In the genomic region with DNA sequence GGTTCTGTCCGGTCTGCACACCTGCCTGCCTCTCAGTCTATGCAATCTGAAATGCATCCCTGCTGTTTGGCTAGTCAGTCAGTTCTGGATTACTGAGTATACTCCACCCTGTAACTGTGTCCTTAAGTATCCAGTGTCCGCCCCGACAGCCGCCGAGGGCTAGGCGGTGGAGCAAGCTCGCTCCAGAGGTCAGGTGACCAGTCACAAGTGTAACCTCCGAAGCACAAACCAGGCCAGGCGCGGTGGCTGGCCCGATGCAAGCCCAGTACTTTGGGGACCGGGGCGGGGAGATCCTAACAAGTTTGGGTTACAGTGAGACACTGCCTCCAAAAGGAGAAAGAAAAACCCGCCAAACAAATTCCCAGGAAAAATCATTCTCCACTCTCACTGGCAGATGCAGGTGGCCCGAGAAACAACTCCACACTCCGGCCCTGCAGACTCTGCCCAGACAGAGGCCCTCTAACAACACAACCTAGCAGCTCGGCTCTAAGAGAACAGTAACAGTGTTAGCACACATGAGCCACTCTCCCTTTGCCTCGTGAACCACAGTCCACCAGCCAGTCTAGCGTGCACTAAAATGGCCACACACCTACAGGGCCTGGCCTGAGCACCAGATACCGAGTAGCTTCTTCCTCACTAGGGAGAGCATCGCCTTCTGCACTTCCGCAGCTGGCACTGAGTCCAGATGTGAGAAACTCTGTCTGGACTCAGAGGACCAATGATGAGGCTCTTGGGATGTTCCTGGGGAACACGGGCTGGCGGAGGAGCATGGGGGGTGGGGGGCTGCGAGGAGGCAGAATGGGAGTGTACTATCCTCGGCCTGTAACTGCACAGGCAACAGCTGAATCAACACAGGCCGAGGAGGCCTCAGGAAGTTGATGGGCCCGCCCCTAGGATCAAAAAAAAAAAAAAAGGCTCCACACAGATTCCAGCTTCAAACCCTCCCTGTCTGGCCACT, we compare ENCODE assay signal across 8 mouse cellular contexts. TPM values are rescaled to one million over a fixed set of nuclear protein-coding genes. Genes with fewer than 3 reads are reported as not detected.
DNase-seq lines count a peak whose midpoint lies in the region; ATAC-seq and TF ChIP-seq lines count a peak whose summit lies in the region.

No protein-coding gene starts in this region.

- H3K4me1 ChIP-seq in hindbrain, postnatal 0 days (ENCODE audit: insufficient read depth, low read length), result peaks cover 46% of the 10 kb centered on the region
- peaks cover 96% of the 10 kb centered on the region for H3K4me1 ChIP-seq in liver, embryonic 13.5 days (replicated peaks)
- peaks cover 45% of the 10 kb centered on the region for H3K4me1 ChIP-seq in small intestine, adult 2 months (ENCODE audit: control insufficient read depth, insufficient read depth, insufficient read length, low read length)

- no peaks in the 10 kb centered on the region for H3K9me3 ChIP-seq in hindbrain, postnatal 0 days (ENCODE audit: low read length)
- H3K9me3 ChIP-seq in liver, embryonic 13.5 days (replicated peaks), result no peaks in the 10 kb centered on the region

- 61% methylated on average over 28 of the region's 28 CpGs for WGBS in hindbrain, postnatal 0 days
- WGBS in liver, embryonic 13.5 days (ENCODE audit: insufficient replicate concordance), result 62% methylated on average over 28 of the region's 28 CpGs
- WGBS in small intestine, adult 2 months, result 52% methylated on average over 28 of the region's 28 CpGs

- H3K4me3 ChIP-seq in hindbrain, postnatal 0 days (ENCODE audit: low read length), result no peak overlapping the region
- H3K4me3 ChIP-seq in liver, embryonic 13.5 days (replicated peaks), result no peak overlapping the region
- no peak overlapping the region for H3K4me3 ChIP-seq in small intestine, adult 2 months (ENCODE audit: low read depth, low read length)

- H3K4me2 ChIP-seq in hindbrain, postnatal 0 days (ENCODE audit: low read depth, low read length), result no peak overlapping the region
- peak overlapping the region; percentile 1; the same call in 1 of the 2 replicates for H3K4me2 ChIP-seq in liver, embryonic 13.5 days

- no peak for TF ChIP-seq CTCF in hindbrain, postnatal 0 days (IDR thresholded peaks at IDR 0.05; ENCODE audit: low read depth)
- no peak for TF ChIP-seq CTCF in small intestine, adult 2 months (IDR thresholded peaks at IDR 0.05; ENCODE audit: extremely low read depth, insufficient read length, insufficient replicate concordance, low read depth, low read length)

- H3K36me3 ChIP-seq in hindbrain, postnatal 0 days (ENCODE audit: insufficient read depth, low read length), result no peaks in the 10 kb centered on the region
- H3K36me3 ChIP-seq in liver, embryonic 13.5 days, result peaks cover 12% of the 10 kb centered on the region
- H3K36me3 ChIP-seq in small intestine, adult 2 months (ENCODE audit: control insufficient read depth, insufficient read depth, low read length), result 0 out of 2 replicates have a peak, but pooled peaks cover 2% of the 10 kb centered on the region

- no peak for ATAC-seq in hindbrain, postnatal 0 days
- no peak for ATAC-seq in liver, embryonic 13.5 days (ENCODE audit: low read depth)

- DNase-seq in 416B (ENCODE audit: low read depth) (peak; percentile 87), adipocyte (ENCODE audit: low spot score) (peak; percentile 46)
- DNase-seq in gastrocnemius, postnatal 10 days, result peak; percentile 73
- peak; percentile 15 for DNase-seq in hindbrain, postnatal 0 days (ENCODE audit: low spot score)
- DNase-seq in liver, embryonic 13.5 days, result no peak
- DNase-seq in right cerebral cortex, adult 18-20 months, result no peak
- DNase-seq in thymus, postnatal 25 days, result no peak

- H3K27me3 ChIP-seq in hindbrain, postnatal 0 days (ENCODE audit: insufficient read depth, low read length), result no peaks in the 10 kb centered on the region
- H3K27me3 ChIP-seq in liver, embryonic 13.5 days, result no peaks in the 10 kb centered on the region
- no peaks in the 10 kb centered on the region for H3K27me3 ChIP-seq in small intestine, adult 2 months (ENCODE audit: control insufficient read depth, insufficient read depth, low read length)

- no peak overlapping the region for H3K9ac ChIP-seq in hindbrain, postnatal 0 days (replicated peaks; ENCODE audit: low read length)
- H3K9ac ChIP-seq in liver, embryonic 13.5 days, result 0 out of 2 replicates have a peak overlapping the region, but pooled peaks have one; percentile 15

- peak overlapping the region; percentile 66 for H3K27ac ChIP-seq in hindbrain, postnatal 0 days
- H3K27ac ChIP-seq in liver, embryonic 13.5 days, result peak overlapping the region; percentile 66
- peak overlapping the region; percentile 39 for H3K27ac ChIP-seq in small intestine, adult 2 months (ENCODE audit: insufficient read depth, low read depth, low read length)

- no peak for TF ChIP-seq POLR2A in small intestine, adult 2 months (IDR thresholded peaks at IDR 0.05; ENCODE audit: low read depth, low read length)

RNA-seq across cellular contexts. Expression of gene Tpcn1, which starts 25.2 kb away (rescaled TPM):
- 10 to 100 TPM; 67.1 to 71.2 TPM for total RNA-seq in gastrocnemius, postnatal 10 days (2021)
- total RNA-seq in hindbrain, postnatal 0 days (2014; rRNA removed), result 24.5 and 30.7 TPM in 2 replicates
- 15.4 and 16.1 TPM in 2 replicates for polyA plus RNA-seq in hindbrain, postnatal 0 days (2015; fragmentation: Nextera tagmentation; extraction: Ambion mirVana)
- polyA plus RNA-seq in liver, embryonic 13.5 days (2015; fragmentation: Nextera tagmentation; extraction: Ambion mirVana), result 21.4 and 22.7 TPM in 2 replicates
- 48.5 and 115 TPM in 2 replicates for polyA plus RNA-seq in small intestine, adult 2 months (2012; rRNA removed)

RNA-seq across cellular contexts. Expression of gene Iqcd, which starts 25.6 kb away (rescaled TPM):
- under 1 TPM; 0.40 to 0.50 TPM for total RNA-seq in gastrocnemius, postnatal 10 days (2021)
- 0.63 and 1.9 TPM in 2 replicates for total RNA-seq in hindbrain, postnatal 0 days (2014; rRNA removed)
- 1.8 and 2.0 TPM in 2 replicates for polyA plus RNA-seq in hindbrain, postnatal 0 days (2015; fragmentation: Nextera tagmentation; extraction: Ambion mirVana)
- 1.8 and 1.9 TPM in 2 replicates for polyA plus RNA-seq in liver, embryonic 13.5 days (2015; fragmentation: Nextera tagmentation; extraction: Ambion mirVana)
- 0.15 and 0.25 TPM in 2 replicates for polyA plus RNA-seq in small intestine, adult 2 months (2012; rRNA removed)

RNA-seq across cellular contexts. Expression of gene Rita1, which starts 49.2 kb away (rescaled TPM):
- 1 to 10 TPM; 4.7 to 6.2 TPM for total RNA-seq in gastrocnemius, postnatal 10 days (2021)
- 38.0 and 38.6 TPM in 2 replicates for total RNA-seq in hindbrain, postnatal 0 days (2014; rRNA removed)
- polyA plus RNA-seq in hindbrain, postnatal 0 days (2015; fragmentation: Nextera tagmentation; extraction: Ambion mirVana), result 30.1 and 30.4 TPM in 2 replicates
- polyA plus RNA-seq in liver, embryonic 13.5 days (2015; fragmentation: Nextera tagmentation; extraction: Ambion mirVana), result 5.7 and 6.5 TPM in 2 replicates
- polyA plus RNA-seq in small intestine, adult 2 months (2012; rRNA removed), result 6.9 and 12.1 TPM in 2 replicates

RNA-seq across cellular contexts. Expression of gene Ddx54, which starts 49.3 kb away (rescaled TPM):
- 10 to 100 TPM; 22.4 to 23.9 TPM for total RNA-seq in gastrocnemius, postnatal 10 days (2021)
- 37.3 and 40.1 TPM in 2 replicates for total RNA-seq in hindbrain, postnatal 0 days (2014; rRNA removed)
- 30.8 and 31.9 TPM in 2 replicates for polyA plus RNA-seq in hindbrain, postnatal 0 days (2015; fragmentation: Nextera tagmentation; extraction: Ambion mirVana)
- 22.9 and 26.0 TPM in 2 replicates for polyA plus RNA-seq in liver, embryonic 13.5 days (2015; fragmentation: Nextera tagmentation; extraction: Ambion mirVana)
- 23.1 and 44.6 TPM in 2 replicates for polyA plus RNA-seq in small intestine, adult 2 months (2012; rRNA removed)

RNA-seq across cellular contexts. Expression of gene Slc8b1, which starts 52.3 kb away (rescaled TPM):
- total RNA-seq in gastrocnemius, postnatal 10 days (2021), result 10 to 100 TPM; 15.1 to 20.0 TPM
- 3.7 and 4.0 TPM in 2 replicates for total RNA-seq in hindbrain, postnatal 0 days (2014; rRNA removed)
- polyA plus RNA-seq in hindbrain, postnatal 0 days (2015; fragmentation: Nextera tagmentation; extraction: Ambion mirVana), result 2.5 and 2.7 TPM in 2 replicates
- polyA plus RNA-seq in liver, embryonic 13.5 days (2015; fragmentation: Nextera tagmentation; extraction: Ambion mirVana), result 4.0 and 4.7 TPM in 2 replicates
- polyA plus RNA-seq in small intestine, adult 2 months (2012; rRNA removed), result 8.0 and 12.1 TPM in 2 replicates

Comparison
In these comparisons a context has a peak if more than half of its experiments do, and no peak if none do; other contexts are left out.
1. DNase-seq: peak in 416B (single experiment), adipocyte (single experiment), gastrocnemius, postnatal 10 days (single experiment) and hindbrain, postnatal 0 days (single experiment); none in liver, embryonic 13.5 days (single experiment), right cerebral cortex, adult 18-20 months (single experiment) and thymus, postnatal 25 days (single experiment).
2. Peak in every context shown above with its lines, with median percentiles within 50 percentile points of each other: H3K27ac ChIP-seq.